Mouse (Mus musculus) layer of hippocampus, postnatal 10 days (tissue): ENCODE data around the gene Sept9. TPM values are rescaled to one million over a fixed set of nuclear protein-coding genes. Genes with fewer than 3 reads are reported as not detected.

Source experiments
- DNase-seq, 2 experiments: peaks; one replicate each; pipeline ENCODE4 v3.0.0; 2021; ENCODE audit warnings: low spot score in 2 of 2
- total RNA-seq, 2 experiments: library from RNA; stranded (reverse); gene quantifications; 2 replicates each; pipeline ENCODE4 v1.2.3; 2021

Sept9 gene
- total RNA-seq, 2 experiments from 2014 or later: 79.5 to 90.0 TPM

DNA sequence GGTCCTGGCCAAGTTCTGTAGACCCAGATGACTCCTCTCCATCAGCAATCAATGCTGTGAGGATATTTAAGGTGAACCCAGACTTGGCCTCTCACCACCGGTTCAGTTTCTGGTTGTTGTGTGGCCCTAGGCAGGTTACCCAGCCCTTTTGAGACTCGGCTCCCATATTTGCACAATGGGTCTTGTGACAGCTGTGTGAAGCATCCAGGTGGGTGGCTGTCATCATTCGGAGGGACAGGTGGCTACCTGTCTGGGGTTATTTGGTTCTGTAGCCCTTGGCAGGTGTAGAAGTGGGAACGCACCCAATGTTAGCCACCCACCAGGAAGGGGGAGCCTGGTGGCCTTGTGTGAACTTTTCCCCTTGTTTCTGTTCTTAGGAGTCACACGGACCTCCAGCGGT, 19.0 kb downstream of the Sept9 start:
- DNase-seq: no peak

- no peak for DNase-seq
Observed at GRCm38 (mm10) chr11:117220777-117221176, 21.3 kb downstream of the Sept9 start.

DNA sequence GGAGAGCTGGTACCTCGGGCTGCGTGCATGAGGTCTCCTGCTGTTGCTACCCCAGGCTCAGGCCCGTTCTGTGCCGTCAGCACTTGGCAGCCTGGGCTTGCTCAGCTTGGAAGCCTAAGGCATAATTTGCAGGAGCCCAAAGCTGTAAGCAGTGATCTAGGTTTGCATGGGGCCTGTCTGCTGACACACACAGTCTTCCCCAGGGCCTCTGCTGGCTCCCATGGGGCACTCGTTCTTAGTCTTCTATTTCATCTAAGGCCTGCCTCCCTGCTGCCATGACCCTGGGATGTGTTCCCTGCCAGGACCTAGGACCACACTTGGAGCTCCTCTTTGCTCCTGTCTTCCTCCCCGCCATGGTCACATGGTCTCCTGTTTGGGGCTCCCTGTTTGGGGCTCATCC, 21.7 kb downstream of the Sept9 start:
- no peak for DNase-seq

DNA sequence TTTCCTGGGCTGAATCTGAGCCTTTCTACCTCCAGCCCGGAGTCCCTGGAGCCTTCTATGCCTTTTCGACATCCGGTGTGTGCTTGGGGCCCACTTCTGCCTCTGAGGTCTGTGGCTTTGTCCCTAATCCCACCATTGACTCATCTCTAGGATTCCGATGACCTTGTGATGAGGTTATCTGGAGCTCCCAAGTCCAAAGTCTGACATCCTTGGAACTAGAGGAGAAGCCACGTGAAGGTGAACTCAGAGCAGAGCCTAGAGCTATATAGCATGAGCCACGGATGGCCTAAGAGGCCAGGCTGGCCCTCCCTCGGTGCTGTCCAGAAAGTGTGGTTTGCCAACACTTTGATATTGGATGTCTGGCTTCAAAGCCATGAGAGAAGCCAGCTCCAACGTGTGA, 23.4 kb downstream of the Sept9 start:
- no peak for DNase-seq

DNA sequence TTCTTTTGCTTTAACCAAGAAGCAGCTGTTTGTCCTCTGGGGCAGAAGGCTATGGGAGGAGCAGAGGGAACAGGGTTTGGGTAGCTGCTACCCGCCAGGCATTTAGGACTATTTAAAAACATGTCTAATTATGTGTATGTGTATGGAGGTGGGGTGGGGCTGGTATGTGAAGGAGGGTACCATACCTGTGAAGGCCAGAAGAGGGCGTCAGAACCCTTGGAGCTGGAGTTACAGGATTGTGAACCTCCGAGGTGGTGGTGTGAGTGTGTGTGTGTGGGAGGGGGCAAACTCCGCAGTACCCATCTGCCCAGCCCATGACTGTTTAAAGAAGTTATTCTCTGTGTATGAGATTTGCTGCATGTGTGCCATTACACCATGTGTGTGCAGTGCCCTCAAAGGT, 25.3 kb downstream of the Sept9 start:
- no peak for DNase-seq

DNA sequence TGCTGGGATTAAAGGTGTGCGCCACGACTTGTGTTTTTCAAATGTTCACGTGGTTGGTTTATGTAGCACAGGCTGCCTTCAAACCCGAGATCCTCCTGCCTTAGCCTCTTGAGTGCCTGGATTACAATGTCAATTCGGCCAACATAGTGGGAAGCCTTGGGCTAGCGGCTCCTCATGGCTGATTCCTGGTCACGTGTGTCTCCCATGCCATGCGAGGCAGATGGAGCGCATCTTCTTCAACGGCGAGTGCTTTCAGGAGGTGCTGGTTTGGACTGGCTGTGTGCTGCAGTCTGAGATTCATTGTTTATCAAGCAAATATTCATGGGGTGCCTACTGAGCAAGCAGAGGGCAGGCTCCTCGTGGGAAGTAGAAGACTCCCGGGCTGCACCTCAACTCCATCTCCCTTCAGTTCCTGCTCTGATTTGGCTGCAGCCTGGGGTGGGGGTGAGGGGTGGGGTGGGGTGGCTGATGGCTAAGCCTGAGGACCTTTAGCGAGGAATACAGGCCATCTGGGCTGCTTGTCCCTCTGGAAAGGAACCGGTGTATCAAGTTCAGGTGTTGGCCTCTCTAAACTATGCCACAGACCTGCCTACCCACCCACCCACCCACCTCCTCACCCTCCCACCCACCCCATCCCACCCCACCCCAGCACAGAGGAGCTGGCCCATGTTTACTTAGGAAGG, 26.2 kb downstream of the Sept9 start:
- DNase-seq: no peak

DNA sequence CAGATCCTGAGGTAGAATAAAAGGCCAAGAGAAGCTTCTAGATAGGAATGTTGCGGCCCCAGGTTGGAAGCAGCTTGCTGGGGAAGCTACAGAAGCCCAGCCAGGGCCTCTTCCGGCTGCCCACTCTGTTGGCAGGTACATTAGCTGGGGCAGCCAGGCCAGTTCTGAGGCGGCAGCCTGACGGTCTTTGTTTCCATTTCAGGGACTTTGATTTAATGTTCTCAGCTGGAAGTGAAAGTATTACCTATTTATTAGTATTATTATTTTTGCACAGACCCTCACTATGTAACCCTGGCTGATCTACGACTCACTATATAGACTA, 26.7 kb downstream of the Sept9 start:
- DNase-seq: no peak

DNA sequence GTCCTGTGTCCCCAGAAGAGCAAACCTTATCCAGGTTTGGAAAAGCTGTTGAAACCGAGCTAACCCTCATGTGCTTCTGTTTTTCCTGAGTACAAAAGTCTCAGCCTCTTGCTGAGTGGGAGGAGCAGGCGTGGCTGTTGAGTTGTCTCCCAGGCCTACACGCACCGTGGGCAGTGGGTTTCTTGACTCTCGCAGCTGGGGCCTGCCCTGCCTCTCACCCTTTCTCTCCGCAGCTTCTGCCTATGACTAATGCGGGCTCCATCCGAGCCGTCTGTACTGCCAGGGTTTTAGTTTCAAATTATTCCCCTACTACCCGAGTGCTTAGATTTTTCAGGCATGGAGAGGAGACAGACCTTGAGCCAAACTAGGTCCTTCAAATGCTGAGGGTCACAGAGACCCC, 28.7 kb downstream of the Sept9 start:
- DNase-seq: no peak

GRCm38 (mm10) chr11:117231551-117231950, 32.1 kb downstream of the Sept9 start:
- no peak for DNase-seq

GRCm38 (mm10) chr11:117232032-117232431, 32.6 kb downstream of the Sept9 start:
- no peak for DNase-seq

DNA sequence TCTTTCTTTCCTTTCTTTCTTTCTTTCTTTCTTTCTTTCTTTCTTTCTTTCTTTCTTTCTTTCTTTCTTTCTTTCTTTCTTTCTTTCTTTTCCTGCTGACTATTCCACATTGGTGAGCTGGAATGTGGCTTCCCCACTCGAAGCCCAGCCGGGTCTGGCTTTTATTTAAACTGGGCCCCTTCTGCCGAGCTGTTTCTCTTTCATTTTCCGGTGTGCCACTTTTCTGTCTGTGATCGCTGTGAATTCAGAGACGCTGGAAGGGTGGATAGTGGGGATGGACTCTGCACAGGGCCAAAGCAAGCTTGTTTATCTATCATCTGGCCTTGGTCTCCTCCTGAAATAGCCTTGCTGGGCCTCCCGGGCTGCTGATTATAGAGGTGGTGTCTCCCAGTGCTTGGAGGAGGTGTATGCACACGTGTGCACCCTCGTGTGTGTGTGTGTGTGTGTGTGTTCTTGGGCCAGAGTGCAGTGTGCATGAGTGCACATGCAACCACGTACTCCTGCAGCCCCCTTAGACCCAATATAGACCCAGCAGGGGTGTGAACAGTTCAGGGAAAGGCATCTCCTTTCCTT, 33.5 kb downstream of the Sept9 start:
- DNase-seq: no peak

- DNase-seq: no peak
Observed at GRCm38 (mm10) chr11:117233818-117234217, 34.4 kb downstream of the Sept9 start.

- no peak for DNase-seq
Observed at GRCm38 (mm10) chr11:117235086-117235897, 35.8 kb downstream of the Sept9 start.

DNA sequence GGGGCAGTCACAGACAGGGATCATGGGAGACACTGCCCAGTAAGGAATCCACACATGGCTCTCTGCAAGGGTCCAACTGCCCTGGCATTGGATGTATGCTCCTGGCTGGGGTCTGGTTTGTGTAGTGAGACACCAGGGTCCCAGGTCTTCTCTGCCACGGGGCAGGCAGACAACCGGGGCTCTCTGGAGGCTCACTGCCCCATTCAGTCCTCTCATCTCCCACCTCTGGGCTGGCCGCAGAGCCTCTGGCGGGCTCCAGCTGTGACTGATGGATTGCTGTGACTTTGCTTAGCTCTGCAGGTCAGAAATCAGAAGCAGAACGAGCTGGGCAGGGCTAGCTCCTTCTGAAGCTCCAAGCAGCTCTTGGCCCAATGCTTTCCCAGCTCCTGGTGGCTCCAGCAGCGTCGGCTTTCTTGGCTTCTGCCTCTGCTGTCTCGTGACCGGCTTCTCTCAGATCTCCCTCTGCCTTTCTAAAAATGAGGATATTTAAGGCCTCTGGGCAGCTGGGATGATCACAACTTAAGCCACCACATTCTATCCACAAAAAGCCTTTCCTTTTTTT, 36.5 kb downstream of the Sept9 start:
- DNase-seq: no peak

DNA sequence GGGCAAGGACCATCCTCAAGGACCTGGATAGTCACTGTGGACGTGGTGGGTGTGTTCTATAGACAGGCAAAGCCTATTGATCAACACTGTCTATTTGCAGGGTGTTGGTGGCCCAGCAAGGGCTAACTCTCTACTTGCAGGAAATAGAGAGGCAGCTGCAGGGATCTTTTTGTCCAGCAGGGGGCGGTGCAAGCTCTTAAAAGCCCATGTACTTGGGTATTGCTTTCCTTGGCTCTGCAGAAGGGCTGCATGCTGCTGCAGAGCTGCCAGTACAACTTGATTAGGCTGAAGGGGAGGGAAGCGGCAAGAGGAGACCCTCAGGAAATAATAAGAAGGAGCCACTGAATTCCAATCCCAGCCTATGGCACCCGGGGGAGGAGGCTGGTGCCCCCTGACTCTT, 38.7 kb downstream of the Sept9 start:
- peak; percentile 98 to 99 for DNase-seq

GRCm38 (mm10) chr11:117239617-117240016, 40.2 kb downstream of the Sept9 start:
- DNase-seq: no peak

- no peak for DNase-seq
Observed at GRCm38 (mm10) chr11:117240322-117240721, 40.9 kb downstream of the Sept9 start.

GRCm38 (mm10) chr11:117240861-117241738, 41.6 kb downstream of the Sept9 start:
- no peak for DNase-seq

GRCm38 (mm10) chr11:117242339-117243084, 43.1 kb downstream of the Sept9 start:
- DNase-seq: no peak

- no peak for DNase-seq
Observed at GRCm38 (mm10) chr11:117243536-117244290, 44.3 kb downstream of the Sept9 start.
